Mouse (Mus musculus): ENCODE results near the gene Nckap5. TPM values are rescaled to one million over a fixed set of nuclear protein-coding genes. Genes with fewer than 3 reads are reported as not detected.

Gene Nckap5
- polyA plus RNA-seq, 1 experiment from 2014 or later: 35.6 TPM

DNA sequence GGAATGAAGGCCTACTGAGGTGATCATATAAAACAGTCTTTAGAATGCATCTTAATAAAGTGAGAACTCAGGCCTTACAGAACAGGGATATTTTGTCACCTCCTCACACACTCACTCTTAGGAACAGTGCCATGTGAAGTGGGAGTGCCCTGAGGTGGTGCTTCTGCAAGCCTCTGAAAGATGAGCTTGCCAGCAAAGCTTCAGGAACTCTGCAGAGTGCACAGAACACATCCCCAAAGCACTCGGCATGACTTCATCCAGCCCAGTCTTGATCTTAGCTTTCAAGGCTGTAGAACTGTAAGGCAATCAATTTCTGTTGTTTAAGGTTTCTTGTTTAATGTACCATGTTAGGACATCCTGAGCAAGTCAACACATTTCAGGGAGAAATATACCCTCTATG lies 372.9 kb downstream of the Nckap5 start:
- Histone ChIP-seq H3K27ac (replicated peaks) (no peak overlapping the region), H3K4me3 (no peak overlapping the region), H3K4me1 (peaks cover 19% of the 10 kb centered on the region), H3K9me3 (replicated peaks) (no peaks in the 10 kb centered on the region), H3K27me3 (ENCODE audit: low read depth, poor library complexity, severe bottlenecking) (no peaks in the 10 kb centered on the region), H3K36me3 (no peaks in the 10 kb centered on the region)
- 81% methylated on average over 1 of the region's 1 CpGs for WGBS
- DNase-seq (ENCODE audit: low spot score): no peak

GRCm38 (mm10) chr1:126454504-126455173 lies 376.0 kb downstream of the Nckap5 start:
- H3K27me3 ChIP-seq (ENCODE audit: low read depth, poor library complexity, severe bottlenecking): no peaks in the 10 kb centered on the region
- no peaks in the 10 kb centered on the region for H3K9me3 ChIP-seq (replicated peaks)
- no peaks in the 10 kb centered on the region for H3K36me3 ChIP-seq
- H3K4me3 ChIP-seq: no peak overlapping the region
- WGBS: 61% methylated on average over 9 of the region's 9 CpGs
- H3K4me1 ChIP-seq: peaks cover 4% of the 10 kb centered on the region; the same call in 1 of the 2 replicates
- no peak for DNase-seq (ENCODE audit: low spot score)
- no peak overlapping the region for H3K27ac ChIP-seq (replicated peaks)

GRCm38 (mm10) chr1:126451472-126451871 lies 379.1 kb downstream of the Nckap5 start:
- Histone ChIP-seq H3K36me3 (0 out of 2 replicates have a peak, but pooled peaks cover 5% of the 10 kb centered on the region), H3K9me3 (replicated peaks) (no peaks in the 10 kb centered on the region), H3K4me1 (peaks cover 6% of the 10 kb centered on the region; the same call in 1 of the 2 replicates), H3K27ac (replicated peaks) (no peak overlapping the region), H3K4me3 (no peak overlapping the region), H3K27me3 (ENCODE audit: low read depth, poor library complexity, severe bottlenecking) (no peaks in the 10 kb centered on the region)
- DNase-seq (ENCODE audit: low spot score): no peak
- WGBS: 87% methylated on average over 9 of the region's 9 CpGs

- Histone ChIP-seq H3K27me3 (ENCODE audit: low read depth, poor library complexity, severe bottlenecking) (no peaks in the 10 kb centered on the region), H3K9me3 (replicated peaks) (no peaks in the 10 kb centered on the region), H3K36me3 (peaks cover 9% of the 10 kb centered on the region; the same call in 1 of the 2 replicates), H3K4me1 (peaks cover 3% of the 10 kb centered on the region; the same call in 1 of the 2 replicates), H3K4me3 (no peak overlapping the region), H3K27ac (replicated peaks) (no peak overlapping the region)
- DNase-seq (ENCODE audit: low spot score): no peak
- 62% methylated on average over 2 of the region's 2 CpGs for WGBS
These were observed 381.2 kb downstream of the Nckap5 start for GRCm38 (mm10) chr1:126449424-126449823.

GRCm38 (mm10) chr1:126443890-126444289 lies 386.7 kb downstream of the Nckap5 start:
- Histone ChIP-seq H3K4me3 (no peak overlapping the region), H3K27ac (replicated peaks) (no peak overlapping the region), H3K9me3 (replicated peaks) (no peaks in the 10 kb centered on the region), H3K27me3 (ENCODE audit: low read depth, poor library complexity, severe bottlenecking) (no peaks in the 10 kb centered on the region), H3K4me1 (no peaks in the 10 kb centered on the region), H3K36me3 (peaks cover 9% of the 10 kb centered on the region; the same call in 1 of the 2 replicates)
- 54% methylated on average over 2 of the region's 2 CpGs for WGBS
- DNase-seq (ENCODE audit: low spot score): no peak

DNA sequence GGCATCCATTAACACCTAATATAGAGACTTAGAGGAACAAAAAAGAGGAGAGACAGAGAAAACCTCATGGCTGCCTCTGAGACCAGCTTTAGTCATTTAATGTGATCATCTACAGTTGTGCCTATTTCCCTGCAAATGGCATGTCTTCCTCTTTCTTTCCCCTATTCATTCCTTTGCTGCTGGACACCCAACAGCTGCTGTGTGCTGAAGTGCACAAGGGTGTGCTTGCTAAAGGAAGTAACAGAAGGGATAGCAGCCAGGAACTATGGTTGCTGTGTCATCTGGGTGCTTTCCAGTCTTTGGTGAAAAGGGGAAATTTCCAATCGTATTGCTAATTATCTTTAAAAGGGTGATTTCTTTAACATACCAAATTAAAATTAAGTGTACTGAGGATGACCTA lies 387.9 kb downstream of the Nckap5 start:
- 0 out of 2 replicates have a peak, but pooled peaks cover 5% of the 10 kb centered on the region for H3K4me1 ChIP-seq
- 80% methylated on average over 1 of the region's 1 CpGs for WGBS
- no peaks in the 10 kb centered on the region for H3K9me3 ChIP-seq (replicated peaks)
- DNase-seq (ENCODE audit: low spot score): no peak
- H3K36me3 ChIP-seq: peaks cover 9% of the 10 kb centered on the region; the same call in 1 of the 2 replicates
- no peak overlapping the region for H3K4me3 ChIP-seq
- H3K27ac ChIP-seq (replicated peaks): no peak overlapping the region
- no peaks in the 10 kb centered on the region for H3K27me3 ChIP-seq (ENCODE audit: low read depth, poor library complexity, severe bottlenecking)

DNA sequence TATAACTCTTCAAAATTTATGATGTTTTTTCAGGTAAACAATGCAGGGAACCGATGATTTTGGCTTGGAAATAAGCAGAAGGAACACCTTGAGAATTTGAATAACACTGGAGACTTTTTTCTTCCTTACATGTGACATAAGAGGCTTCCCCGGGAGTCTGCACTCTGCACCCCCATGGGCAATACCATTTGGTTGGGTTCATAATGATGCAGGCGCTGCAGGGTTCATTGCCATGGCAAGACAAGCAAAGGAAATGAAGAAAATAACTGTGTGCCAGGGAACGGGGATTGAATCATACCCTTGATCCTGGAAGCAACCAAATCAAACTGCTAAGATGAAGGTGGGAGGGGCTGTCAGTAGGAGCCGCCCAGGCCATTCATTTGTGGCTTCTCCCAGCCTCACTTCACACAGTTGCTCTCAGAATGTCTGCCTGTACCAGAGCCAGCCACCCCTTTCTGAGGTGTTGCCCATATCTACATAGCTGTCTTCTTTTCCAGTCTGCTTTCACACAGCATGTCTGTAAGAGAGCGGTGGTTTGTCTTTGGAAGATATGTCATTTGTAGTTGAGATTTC lies 392.5 kb downstream of the Nckap5 start:
- H3K36me3 ChIP-seq: no peaks in the 10 kb centered on the region

GRCm38 (mm10) chr1:126436937-126437667 lies 393.5 kb downstream of the Nckap5 start:
- no peaks in the 10 kb centered on the region for H3K9me3 ChIP-seq (replicated peaks)

More for the DNA sequence above, 392.5 kb downstream of the Nckap5 start:
- H3K9me3 ChIP-seq (replicated peaks): no peaks in the 10 kb centered on the region
- H3K27me3 ChIP-seq (ENCODE audit: low read depth, poor library complexity, severe bottlenecking): no peaks in the 10 kb centered on the region
- 85% methylated on average over 6 of the region's 6 CpGs for WGBS
- 0 out of 2 replicates have a peak, but pooled peaks cover 5% of the 10 kb centered on the region for H3K4me1 ChIP-seq
- H3K27ac ChIP-seq (replicated peaks): no peak overlapping the region
- H3K4me3 ChIP-seq: no peak overlapping the region
- DNase-seq (ENCODE audit: low spot score): no peak

DNA sequence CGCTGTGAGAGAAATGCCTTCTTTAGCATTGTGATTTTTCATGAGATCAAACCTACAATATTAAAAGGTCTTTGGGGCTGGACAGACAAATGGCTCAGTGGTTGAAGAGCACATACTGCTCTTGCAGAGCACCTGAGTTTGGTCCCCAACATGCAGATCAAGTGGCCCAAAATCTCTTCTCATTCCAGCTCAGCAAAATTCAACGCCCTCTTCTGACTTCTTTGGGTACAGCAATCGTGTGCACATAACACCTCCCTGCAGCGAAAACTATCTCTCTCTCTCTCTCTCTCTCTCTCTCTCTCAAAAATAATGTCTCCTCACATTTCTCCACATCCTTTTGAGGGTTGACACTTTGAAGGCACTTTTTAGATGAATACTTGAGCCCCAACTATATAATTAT lies 398.3 kb downstream of the Nckap5 start:
- no peaks in the 10 kb centered on the region for H3K27me3 ChIP-seq (ENCODE audit: low read depth, poor library complexity, severe bottlenecking)
- H3K4me1 ChIP-seq: no peaks in the 10 kb centered on the region
- H3K9me3 ChIP-seq (replicated peaks): no peaks in the 10 kb centered on the region
- 83% methylated on average over 4 of the region's 4 CpGs for WGBS
- DNase-seq (ENCODE audit: low spot score): no peak
- H3K27ac ChIP-seq (replicated peaks): no peak overlapping the region
- no peak overlapping the region for H3K4me3 ChIP-seq
- peaks cover 13% of the 10 kb centered on the region for H3K36me3 ChIP-seq

More at GRCm38 (mm10) chr1:126436937-126437667, 393.5 kb downstream of the Nckap5 start:
- Histone ChIP-seq H3K27ac (replicated peaks) (no peak overlapping the region), H3K27me3 (ENCODE audit: low read depth, poor library complexity, severe bottlenecking) (no peaks in the 10 kb centered on the region), H3K4me1 (0 out of 2 replicates have a peak, but pooled peaks cover 5% of the 10 kb centered on the region), H3K4me3 (no peak overlapping the region), H3K36me3 (no peaks in the 10 kb centered on the region)
- DNase-seq (ENCODE audit: low spot score): no peak
- WGBS: 71% methylated on average over 9 of the region's 9 CpGs

DNA sequence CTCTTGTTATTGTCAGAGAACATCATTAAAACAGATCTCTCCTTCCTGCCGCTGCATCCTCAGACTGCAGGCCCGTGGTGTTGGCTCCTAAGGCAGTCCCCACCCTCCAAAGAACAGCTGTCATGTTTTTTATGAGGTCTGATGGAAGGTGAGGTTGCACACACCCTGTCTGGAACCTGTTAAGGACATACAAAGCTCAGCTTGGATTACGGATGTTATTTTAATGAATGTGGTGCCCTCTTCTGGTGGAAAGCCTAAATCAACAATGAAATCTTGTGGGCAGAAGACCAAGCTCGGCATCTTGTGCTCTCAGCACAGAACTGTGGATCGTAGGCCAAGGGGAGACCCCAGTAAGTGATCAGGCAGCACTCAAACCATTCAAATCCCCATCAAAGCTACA lies 399.0 kb downstream of the Nckap5 start:
- H3K27me3 ChIP-seq (ENCODE audit: low read depth, poor library complexity, severe bottlenecking): no peaks in the 10 kb centered on the region
- WGBS: 52% methylated on average over 5 of the region's 5 CpGs
- H3K4me3 ChIP-seq: no peak overlapping the region
- no peaks in the 10 kb centered on the region for H3K4me1 ChIP-seq
- peak; percentile 20 for DNase-seq (ENCODE audit: low spot score)
- H3K36me3 ChIP-seq: peaks cover 13% of the 10 kb centered on the region
- H3K27ac ChIP-seq (replicated peaks): no peak overlapping the region
- no peaks in the 10 kb centered on the region for H3K9me3 ChIP-seq (replicated peaks)

- DNase-seq (ENCODE audit: low spot score): no peak
- Histone ChIP-seq H3K36me3 (no peaks in the 10 kb centered on the region), H3K27ac (replicated peaks) (no peak overlapping the region), H3K4me3 (no peak overlapping the region), H3K9me3 (replicated peaks) (no peaks in the 10 kb centered on the region), H3K27me3 (ENCODE audit: low read depth, poor library complexity, severe bottlenecking) (no peaks in the 10 kb centered on the region), H3K4me1 (0 out of 2 replicates have a peak, but pooled peaks cover 3% of the 10 kb centered on the region)
- WGBS: 88% methylated on average over 5 of the region's 5 CpGs
These were observed 419.2 kb downstream of the Nckap5 start for GRCm38 (mm10) chr1:126411426-126411825.

DNA sequence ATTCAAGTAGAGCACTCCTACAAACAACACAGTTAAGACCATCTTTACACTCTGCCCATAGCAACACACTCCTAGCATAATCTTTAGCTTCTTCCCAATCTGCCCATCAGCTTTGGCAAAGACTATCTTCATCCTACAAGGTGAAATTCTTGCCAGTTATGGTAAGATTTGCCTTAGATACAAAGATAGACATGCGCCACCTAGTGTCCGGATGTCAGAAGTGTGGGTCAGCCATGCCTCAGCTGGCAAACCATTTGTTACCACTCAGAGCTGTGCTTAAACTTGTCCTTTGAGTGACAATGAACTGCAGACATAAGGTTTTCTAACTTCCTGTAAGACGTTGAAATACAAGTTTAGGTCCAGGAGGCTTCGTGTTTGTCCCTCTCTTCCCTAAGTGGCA lies 422.7 kb downstream of the Nckap5 start:
- H3K9me3 ChIP-seq (replicated peaks): no peaks in the 10 kb centered on the region
- no peaks in the 10 kb centered on the region for H3K27me3 ChIP-seq (ENCODE audit: low read depth, poor library complexity, severe bottlenecking)
- no peaks in the 10 kb centered on the region for H3K4me1 ChIP-seq
- 16% methylated on average over 4 of the region's 4 CpGs for WGBS
- peak; percentile 39 for DNase-seq (ENCODE audit: low spot score)
- no peak overlapping the region for H3K27ac ChIP-seq (replicated peaks)
- no peak overlapping the region for H3K4me3 ChIP-seq
- no peaks in the 10 kb centered on the region for H3K36me3 ChIP-seq

- Histone ChIP-seq H3K4me1 (no peaks in the 10 kb centered on the region), H3K4me3 (no peak overlapping the region), H3K27ac (replicated peaks) (no peak overlapping the region), H3K36me3 (no peaks in the 10 kb centered on the region), H3K9me3 (replicated peaks) (no peaks in the 10 kb centered on the region), H3K27me3 (ENCODE audit: low read depth, poor library complexity, severe bottlenecking) (no peaks in the 10 kb centered on the region)
- DNase-seq (ENCODE audit: low spot score): no peak
- WGBS: 93% methylated on average over 2 of the region's 2 CpGs
These were observed 425.1 kb downstream of the Nckap5 start for GRCm38 (mm10) chr1:126405543-126405942.

All from midbrain, embryonic 10.5 days (tissue).